Mouse (Mus musculus) adrenal gland, postnatal 36 days (tissue): ENCODE measurements around the gene Kifc3. TPM values are rescaled to one million over a fixed set of nuclear protein-coding genes. Genes with fewer than 3 reads are reported as not detected.
A peak's percentile ranks its signal among the peaks of the same experiment; 100 is the strongest.

Experiments used
- DNase-seq, 2 experiments: peaks; one replicate each; pipeline ENCODE4 v3.0.0; 2021; ENCODE audit warnings: mixed read lengths in 1 of 2
- total RNA-seq, 2 experiments: library from RNA; stranded (reverse); gene quantifications; 2 replicates each; pipeline ENCODE4 v1.2.3; 2021

Kifc3 gene
- total RNA-seq, 2 experiments from 2014 or later = 110 to 163 TPM

DNA sequence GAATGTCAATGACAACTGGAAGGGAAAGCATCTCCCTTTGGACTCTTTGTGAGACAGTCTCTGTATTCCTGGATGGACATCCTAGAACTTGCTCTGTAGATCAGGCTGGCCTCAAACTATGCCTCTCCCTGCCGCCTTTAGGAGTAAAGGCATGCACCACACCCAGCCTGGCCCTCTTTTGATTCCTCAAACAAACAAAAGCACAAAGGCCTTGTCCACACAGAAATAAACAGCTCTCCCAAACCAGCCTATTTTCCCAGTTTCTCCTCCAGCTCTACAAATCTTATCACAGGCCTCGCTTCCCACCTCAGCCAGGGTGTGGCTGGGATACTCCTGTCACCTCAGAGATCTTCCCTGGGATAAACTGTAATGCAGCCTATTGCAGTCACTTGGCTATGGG, 68.4 kb downstream of the Kifc3 start:
- no peak for DNase-seq

DNA sequence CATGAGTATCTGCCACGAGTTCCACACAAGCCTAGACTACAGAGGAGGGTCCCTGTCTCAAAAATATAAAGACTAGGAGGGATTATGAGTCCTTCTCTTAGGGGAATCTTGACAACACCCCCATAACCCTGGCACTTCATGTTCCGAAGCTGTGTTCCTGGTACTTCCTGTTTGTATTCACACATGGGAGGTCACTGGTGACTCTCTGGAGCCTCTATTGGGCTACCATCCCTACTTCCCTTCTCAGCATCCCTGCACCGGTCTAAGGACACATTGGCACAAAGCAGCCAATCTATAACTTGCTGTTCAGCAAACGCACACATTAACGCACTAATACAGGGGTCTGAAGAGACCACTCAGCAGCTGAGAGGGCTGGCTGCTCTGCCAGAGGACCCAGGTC, 70.6 kb downstream of the Kifc3 start:
- DNase-seq = no peak

DNA sequence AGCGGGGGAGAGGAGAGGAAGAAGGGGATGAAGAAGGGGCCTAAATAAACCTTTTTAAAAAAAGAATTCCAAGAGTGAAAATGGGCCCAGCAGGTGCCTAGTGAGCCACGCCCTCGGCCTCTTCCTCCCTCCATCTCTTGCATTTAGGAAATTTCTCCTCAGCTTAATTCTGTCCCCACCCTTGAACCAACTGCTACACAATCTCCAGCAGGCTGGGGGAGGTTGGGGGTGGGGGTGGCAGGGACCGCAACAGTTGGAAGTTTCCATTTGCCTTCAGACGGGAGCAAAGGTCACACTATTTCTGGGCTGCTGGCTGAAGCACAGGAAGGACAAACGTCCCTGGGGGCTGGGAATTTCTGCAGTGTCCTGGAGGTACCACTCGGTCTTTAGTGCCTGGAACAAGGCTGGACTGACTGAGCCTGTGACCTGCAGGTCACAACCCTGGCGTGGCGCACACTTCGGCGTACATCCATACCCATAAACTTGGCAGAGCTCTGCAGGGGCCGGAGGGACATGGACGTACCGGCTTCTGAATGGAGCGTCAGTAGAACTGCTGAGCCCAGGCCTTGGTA, 71.6 kb downstream of the Kifc3 start:
- peak; percentile 60 to 76 for DNase-seq

DNA sequence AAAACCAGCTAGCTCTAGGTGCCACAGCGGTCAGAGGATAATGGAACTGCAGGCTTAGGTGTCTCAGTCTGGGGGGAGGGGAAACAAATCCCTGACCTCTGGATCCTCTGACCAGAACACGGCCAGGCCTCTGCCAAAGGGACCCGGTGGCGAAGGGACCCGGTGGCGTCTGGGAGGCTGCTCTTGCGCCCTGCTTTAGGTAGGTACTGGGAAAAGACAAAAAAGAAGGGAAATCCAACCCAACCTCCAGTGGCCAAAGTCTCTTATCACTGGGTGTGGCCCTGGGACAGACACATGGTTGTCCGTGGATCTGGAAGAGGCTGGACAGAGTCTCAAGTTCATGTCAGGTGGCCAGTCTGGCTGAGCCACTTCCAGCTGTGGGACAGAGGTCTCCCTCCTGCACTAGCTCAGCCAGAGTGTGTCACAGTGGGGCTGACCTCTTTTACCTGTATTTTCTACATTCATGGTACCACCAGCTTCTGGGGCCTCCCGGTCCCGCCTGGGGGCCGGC, 73.8 kb downstream of the Kifc3 start:
- no peak for DNase-seq

DNA sequence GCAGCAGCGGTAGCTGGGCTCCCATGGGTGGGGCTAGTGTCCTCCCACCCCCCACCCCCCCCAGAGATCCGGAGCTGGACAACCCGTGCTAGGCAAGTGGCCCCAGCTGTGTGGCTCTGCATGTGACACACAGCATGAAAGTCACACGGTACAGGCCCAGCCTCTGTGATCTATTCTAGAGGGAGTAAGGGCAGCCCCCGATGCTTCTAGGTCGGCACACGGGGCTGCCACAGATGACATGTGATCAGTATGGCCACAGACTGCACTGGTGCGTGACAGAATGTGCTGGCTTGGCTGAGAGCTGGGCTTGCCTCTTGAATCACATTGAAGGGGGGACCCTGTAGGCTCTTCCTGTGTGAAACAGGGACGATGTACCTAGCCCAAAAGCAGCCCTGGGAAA, 75.0 kb downstream of the Kifc3 start:
- no peak for DNase-seq

DNA sequence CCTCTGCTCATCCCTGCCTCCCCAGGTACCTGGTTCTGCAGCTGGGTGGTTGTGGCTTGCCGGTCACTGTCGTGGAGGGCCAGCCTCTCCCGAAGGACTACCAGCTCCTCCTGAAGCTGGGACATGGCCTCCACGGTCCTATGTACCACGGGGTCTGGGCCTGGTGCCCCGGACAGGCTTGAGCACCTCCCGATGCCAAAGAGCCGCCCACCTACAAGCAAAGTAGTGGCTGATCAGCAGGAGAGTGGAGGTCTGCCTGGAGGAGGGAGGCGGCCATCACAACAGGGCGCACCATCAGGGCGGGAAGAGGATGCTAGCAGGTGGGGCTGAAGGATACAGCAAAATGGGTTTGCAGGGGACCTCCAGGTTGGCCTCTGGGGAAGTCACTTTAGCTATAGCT, 76.1 kb downstream of the Kifc3 start:
- no peak for DNase-seq

DNA sequence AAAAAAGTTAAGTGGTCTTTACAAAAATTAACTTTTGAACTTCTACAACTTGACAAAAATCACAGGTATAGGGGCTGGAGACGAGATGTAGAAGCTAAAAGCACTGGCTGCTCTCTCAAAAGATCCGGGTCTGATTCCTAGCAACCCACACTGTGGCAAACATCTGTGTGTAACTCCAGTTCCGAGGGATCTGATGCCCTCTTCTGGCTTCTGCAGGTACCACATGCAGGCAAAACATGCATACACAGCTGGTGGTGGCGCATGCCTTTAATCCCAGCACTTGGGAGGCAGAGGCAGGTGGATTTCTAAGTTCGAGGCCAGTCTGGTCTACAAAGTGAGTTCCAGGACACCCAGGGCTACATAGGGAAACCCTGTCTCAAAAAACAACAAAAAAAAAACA, 79.2 kb downstream of the Kifc3 start:
- DNase-seq = no peak

DNA sequence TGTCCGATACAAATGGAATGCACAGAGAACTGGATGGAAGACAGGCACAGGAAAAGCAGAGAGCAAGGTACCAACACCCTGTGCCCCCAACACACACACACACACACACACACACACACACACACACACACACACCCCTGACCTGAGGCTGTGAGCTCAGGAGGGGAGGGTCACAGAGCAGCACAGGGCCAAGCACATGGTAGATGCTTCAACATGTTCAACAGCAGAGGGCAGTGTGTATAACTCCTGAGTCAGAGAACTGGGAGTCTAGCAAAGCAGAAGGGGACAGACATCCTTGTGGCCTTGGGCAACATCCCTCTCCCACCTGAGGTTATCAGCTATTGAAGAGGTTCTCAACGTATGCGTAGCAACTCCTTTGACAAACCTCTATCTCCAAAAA, 88.9 kb downstream of the Kifc3 start:
- DNase-seq = peak in 1 of 2 experiments; percentile 37

DNA sequence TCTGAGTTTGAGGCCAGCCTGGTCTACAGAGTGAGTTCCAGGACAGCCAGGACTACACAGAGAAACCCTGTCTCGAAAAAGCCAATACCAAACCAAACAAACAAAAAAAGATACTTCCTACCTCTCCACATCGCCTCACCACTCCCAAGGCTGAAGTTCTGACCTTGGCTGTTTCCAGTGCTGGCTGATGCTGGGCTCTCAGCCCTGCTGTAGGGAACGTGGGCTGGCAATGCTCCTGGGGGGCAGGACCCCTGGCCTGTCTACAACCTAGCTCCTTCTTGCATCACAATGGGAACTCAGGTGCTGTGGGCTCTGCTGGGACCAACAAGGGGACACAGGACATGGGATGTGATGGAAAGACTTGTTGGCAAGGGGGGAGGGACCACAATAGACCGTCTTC, 89.5 kb downstream of the Kifc3 start:
- peak; percentile 49 to 66 for DNase-seq

DNA sequence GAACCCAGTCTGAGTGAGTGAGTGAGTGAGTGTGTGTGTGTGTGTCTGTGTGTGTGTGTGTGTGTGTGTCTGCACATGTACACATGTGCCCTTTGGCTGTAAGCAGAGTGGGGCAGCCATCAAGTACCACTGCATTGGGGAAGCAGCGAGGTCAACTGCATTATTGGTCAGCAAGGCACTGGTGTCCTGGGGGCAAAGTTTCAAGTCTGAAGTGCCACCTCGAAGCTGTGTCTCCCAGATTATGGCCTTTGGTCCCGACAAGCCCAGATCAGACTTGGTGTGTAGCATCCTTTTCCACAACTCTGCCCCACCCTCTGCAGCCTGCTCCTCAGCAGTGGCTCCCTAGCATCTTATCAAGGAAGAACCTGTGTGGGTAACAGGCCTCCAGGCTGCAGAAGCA, 90.0 kb downstream of the Kifc3 start:
- no peak for DNase-seq

DNA sequence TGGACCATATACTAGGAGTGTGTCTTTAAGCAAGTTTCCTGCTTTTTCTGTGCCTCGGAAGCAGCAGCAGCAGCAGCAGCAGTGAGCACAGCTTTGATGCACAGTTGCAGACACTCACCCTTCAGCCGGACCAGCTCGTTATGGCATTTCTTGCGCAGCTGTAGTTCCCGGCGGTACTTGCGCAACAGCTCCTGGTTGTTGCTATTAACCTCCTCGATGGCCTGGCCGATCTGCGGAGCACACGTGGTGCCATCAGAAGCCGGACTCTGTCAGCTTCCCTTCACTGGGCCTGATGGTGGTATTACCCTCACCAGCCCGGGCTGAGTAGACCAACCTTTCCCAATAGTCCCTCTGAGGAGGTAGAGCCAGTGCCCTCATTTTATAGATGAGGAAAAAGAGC, 95.3 kb downstream of the Kifc3 start:
- DNase-seq = no peak

DNA sequence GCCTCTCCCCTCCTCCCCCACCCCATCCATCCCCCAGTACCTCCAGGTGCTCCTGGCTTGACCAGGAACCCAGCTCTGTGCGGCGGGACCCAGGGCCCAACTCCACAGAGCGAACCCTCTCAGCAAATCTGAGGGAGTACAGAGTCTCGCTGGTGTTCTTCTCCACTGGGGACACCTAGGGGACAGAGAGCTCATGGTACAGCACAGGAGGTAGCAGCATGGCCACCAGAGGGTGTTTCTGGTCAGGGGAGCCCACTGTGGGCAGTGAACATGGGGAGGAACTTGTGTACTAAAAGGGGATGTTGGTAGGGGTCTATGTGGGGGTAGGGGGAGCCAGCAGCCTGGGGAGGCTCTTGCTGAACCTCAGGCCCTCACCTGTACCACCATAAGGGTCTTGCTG, 100.6 kb downstream of the Kifc3 start:
- no peak for DNase-seq

DNA sequence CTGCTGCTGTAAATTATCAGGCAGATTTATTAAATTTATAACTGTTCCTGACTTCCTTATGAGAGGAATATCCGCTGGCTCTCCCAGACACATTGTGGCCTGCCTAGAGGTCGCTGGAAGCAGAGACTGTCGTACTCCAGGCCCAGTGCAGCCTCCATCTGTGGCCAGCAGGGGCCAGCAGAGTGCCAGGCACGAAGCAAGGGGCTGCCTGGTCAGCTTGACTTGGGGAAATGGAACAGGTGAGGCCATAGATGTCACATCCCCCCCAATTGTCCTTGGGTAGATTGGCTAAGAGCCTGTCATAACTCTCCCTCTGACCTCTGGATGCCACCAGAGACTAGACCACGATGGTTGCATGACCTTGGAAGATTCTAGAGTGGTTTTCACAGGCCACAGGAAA, 103.6 kb downstream of the Kifc3 start:
- DNase-seq = peak; percentile 85 to 88

DNA sequence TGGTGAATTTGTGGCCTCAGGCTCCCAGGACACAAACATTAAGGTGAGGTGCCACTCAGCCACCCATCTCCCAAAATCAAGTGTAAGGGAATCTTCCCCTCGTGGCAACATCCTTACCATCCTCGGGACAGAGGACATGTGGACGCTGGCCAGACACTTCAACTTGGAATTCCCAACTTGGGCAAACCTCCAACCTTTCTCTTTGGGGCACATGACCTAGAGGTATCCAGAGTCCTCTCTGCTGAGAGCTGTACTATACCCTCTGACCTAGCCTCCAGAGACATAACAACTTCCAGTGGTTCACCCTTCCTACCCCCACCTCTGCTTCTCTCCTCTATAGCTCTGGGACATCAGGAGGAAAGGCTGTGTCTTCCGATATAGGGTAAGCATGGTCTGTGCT, 109.0 kb downstream of the Kifc3 start:
- DNase-seq = no peak

DNA sequence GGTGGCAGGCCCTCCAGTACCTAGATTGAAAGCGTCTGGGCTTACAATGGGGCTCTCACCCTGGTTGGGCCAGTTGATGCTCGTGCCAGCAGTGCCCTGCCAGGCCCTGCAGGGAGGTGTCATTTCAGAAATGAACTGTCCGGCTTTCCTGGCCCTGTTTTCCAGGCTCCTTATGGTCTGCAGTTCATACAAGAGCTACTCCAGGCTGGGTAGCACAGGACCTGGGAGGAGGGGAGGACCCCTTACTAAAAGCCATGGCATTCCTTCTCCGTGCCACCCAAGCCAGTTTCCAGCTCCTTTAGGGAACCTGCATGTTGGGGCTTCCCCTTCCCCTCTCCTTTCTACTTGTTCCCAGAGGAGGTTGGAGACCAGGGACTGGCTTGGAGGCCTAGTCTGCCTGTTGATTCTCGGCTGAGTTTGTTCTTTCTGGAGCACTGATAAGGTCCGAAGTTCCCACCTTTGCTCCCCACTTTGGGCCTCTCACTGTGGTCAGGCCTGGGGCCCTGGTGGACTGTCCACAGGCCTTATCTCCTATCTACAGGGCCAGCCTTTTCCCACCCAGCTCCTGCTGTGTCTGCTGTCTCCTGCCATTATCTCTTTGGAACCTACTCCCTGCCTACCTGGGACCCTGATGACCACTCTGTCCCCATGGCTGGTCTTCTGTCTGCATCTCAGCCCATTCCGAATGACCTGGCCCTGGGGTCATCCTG, 117.0 kb downstream of the Kifc3 start:
- no peak for DNase-seq

DNA sequence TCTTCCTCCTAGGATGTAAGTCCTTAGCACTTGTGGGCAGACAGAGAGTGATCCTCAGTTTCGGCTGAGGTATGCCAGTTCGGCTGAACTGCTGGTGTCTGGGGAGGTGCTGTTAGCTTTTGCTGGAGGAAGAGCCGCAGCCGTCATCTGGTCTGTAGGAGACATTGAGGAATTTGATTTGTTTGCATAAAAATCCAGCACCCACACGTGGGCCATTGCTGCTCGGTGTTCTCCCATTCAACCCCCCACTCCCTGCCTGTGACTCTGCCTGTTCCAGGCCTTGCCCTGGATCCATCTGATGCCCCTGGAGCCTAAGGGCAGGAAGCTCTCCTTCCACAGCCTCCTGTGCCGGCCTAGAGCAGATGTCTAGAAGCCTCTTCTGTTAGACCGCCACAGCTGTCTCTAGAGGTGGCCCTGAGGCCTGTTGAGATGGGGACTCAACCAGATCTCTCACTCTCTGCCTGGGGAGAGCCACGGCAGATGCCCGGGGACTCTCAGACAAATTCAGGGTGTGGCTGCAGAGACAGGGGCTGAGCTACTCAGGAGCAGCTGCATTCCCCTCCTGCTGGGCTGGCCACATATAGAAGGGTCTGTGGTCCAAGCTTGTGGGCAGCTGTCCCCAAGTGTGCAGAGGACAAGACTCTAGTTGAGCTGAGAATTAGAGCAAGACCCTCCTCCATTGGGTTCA, 117.7 kb downstream of the Kifc3 start:
- DNase-seq = no peak

DNA sequence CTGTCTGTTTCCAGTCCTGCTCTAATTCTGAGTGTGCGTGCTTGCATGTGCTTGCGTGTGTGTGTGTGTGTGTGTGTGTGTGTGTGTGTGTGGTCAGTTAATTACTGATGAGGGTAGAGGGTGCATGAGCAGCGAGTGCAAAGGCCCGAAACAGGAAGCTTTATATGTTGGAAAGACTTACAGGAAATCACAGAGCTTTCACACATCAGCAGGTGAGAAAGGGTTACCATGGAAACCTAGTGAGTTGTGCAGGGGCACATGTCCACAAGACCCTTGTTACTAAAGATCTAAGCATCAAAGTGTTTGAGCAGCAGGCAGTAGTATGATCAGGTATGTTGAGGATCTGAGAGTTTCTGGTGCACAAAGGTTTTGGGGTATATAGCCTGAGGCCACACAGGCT, 118.4 kb downstream of the Kifc3 start:
- DNase-seq = no peak

DNA sequence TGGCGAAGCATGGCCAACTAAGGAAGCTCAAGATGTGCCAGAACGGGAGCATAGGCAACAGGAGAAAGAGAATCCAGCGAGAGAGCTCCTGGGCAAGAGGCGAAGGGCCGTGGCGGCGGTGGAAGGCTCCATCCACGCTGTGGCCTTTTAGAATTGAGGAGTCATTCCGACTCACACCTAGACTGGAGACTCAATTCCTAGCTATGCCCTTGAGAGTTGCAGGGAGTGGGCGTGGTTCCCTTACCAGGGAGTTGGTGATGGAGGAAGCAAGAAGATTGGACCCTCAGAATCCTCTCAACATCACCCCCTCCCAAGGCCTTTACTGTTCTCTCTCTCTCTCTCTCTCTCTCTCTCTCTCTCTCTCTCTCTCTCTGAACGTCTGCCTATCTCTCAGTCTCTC, 121.0 kb downstream of the Kifc3 start:
- peak in 1 of 2 experiments; percentile 36 for DNase-seq

DNA sequence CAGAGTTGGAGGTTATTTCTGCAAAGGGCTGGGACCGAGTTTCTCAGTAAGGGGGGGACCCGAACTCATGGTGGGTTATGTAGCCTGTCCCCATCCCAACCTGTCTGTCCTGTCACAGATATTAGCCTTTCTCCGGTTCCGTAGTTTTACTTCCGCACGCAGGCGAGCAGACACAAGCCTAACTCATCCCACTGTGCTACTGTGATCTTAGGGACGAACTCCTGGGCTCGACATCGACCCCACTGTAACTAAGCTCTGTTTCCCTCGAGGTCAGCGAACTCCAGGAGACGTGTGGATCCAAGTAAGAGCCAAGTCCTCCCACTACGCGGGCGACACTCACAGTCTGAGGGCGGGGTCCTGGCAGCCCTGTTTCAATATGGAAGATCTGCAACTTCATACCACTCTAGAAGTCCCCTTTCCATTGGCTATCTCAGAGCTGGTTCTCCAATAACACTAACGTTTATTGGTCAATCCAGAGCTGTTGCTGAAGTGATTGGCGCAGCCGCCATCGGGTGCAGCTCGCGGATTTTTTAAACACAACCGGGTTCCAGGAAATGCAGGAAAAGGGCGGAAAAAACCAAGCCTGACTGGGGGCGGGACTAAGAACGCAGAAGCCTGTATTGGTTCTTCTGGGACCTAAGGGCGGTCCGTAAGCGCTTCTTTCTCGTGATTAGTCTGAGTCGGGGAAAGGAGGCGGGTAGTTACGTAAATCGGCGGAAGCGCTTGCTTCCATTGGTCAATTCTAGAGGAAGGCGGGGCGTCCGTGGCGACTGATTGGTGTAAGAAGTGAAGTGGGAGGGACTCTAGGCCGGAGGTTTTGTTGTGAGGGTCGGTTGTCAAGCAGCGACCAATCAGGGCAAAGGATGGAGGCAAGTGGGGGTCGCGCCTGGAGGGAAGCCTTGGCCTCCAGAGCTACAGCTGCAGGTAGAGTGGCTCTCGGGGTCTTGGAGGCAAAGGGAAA, 122.0 kb downstream of the Kifc3 start, which contains the start of gene Katnb1:
TSS of gene Katnb1 (plus strand) at position 806 of the 961 bp plus-strand sequence.
- DNase-seq = peak; percentile 96

DNA sequence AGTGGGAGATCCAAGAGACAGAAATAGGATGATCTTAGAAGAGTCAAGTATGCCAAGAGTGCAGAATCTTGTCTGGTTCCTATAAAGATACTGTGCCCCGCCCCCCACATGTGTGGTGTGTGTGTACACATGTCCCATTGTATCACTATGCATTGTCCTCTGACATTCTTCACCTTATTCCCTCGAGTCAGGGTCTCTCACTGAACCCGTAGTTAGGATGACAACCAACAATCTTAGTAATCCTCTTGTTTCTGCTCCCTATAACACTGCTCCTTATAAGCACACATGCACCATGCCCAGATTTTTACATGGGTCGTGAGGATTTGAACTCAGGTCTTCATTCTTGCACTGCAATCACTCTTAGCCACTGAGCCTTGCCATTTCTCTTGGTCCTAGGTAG, 123.3 kb downstream of the Kifc3 start:
- no peak for DNase-seq

DNA sequence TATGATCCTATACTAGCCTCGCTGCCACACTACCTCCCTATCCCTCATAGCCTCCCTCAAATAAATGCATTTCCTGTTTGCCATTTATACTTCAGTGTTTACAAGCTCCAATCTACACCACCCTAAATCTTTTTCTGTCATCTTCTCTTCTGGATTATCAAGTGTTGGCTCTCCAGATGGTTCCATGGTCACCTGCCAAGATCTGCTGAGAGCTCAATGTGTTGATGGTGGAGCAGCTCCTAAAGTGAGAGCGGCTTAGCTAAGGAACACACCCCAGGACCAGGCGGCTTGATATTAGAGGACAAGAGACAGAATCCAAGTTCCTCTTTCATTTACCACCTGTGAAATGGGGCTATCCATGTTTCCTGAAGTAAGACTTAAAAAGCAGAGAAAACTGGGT, 124.6 kb downstream of the Kifc3 start:
- DNase-seq = no peak

DNA sequence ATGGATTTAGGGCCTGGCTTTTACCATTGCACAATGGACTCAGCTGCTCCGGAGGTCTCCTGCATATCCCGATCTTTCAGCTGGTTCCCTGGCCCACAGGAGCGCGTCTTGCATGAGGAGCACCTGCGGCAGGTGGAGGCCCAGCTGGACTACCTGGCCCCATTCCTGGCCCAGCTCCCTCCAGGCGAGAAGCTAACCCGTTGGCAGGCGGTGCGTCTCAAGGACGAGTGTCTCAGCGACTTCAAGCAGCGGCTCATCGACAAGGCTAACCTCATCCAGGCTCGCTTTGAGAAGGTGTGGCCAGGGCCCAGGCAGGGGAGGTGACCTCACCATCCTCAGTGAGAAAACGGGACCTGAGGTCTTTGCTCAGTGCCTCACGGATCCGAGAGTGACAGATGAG, 126.5 kb downstream of the Kifc3 start:
- peak in 1 of 2 experiments; percentile 29 for DNase-seq
